Mouse (Mus musculus) olfactory bulb, adult 2 months (tissue): Measurements from ENCODE around the gene H2afj.

Source experiments
- CTCF ChIP-seq: fragments of 200-500 bp; IDR thresholded peaks from 2 replicates; pipeline ENCODE4 v1.5.1; 2012; ENCODE audit warnings: low read depth, mild to moderate bottlenecking, low read length, moderate library complexity; ENCODE audit not compliant: insufficient read depth
- POLR2A ChIP-seq: fragments of 200-500 bp; IDR thresholded peaks from 2 replicates; pipeline ENCODE4 v1.6.1; 2012; ENCODE audit warnings: mild to moderate bottlenecking, low read depth, low read length, moderate library complexity; ENCODE audit not compliant: insufficient read depth

DNA sequence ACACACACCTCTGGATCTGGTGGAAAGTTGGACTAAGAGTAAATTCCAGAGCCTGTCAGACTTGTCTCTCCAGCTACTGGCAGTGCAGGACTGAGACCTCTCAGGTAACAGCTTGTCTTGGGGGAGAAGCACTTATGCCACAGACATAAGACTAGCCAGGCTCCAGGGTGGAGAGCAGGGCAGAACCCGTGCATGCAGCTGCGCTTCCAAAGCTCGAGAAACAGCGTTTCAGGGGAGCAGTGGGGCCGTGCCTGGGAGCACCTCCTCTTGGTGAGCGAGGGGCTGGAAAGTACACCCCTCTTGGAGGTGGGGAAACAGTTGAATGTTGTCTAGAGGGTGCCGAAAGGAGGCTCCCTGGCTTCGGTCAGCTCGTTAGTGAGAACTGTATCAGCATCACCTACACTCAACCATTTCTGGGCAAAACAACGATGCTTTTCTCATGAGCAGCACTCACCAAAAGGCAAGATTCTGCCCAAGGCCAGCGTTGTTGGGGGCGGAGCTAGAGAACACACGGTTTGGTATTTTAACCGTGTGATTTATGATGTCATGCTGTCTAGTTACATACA, 48.1 kb downstream of the H2afj start:
- TF ChIP-seq POLR2A: no peak
- no peak for TF ChIP-seq CTCF
